Mouse (Mus musculus): Measurements from ENCODE around the gene Agpat1.

Agpat1 gene

DNA sequence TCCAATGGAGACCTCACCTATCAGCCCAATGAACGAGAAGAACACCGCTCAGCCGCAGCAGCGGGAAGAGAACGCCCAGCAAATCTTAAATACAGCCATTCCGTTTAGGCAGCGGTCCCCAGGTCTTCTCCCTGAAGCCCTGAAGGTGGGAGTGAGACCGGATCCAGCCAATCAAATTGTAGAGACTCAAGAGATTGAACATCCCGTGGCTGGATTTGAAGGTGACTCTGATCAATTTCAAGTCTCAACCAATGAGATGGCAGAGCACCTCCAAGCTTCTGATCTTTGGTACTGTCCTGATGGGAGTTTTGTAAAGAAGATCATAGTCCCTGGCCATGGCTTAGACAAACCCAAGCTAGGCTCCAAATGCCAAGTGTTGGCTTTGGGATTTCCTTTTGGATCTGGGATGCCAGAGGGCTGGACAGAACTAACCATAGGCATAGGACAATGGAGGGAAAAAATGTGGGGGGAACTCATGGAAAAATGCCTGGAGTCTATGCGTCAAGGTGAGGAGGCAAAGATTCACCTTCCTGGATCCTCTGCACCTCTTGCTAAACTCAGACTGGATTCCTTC, 41.3 kb downstream of the Agpat1 start:
- in situ Hi-C loops (cut with MboI; ENCODE audit: low pct_unique_long_range_greater_than_20kb in 1 of 2, low sequenced_read_pairs in 2 of 2, unreplicated experiment in 1 of 2), result loop anchor here in 1 of 2 experiments (10.0 kb wide), 1 partner anchor 299 kb away; no protein-coding TSS in a partner anchor

DNA sequence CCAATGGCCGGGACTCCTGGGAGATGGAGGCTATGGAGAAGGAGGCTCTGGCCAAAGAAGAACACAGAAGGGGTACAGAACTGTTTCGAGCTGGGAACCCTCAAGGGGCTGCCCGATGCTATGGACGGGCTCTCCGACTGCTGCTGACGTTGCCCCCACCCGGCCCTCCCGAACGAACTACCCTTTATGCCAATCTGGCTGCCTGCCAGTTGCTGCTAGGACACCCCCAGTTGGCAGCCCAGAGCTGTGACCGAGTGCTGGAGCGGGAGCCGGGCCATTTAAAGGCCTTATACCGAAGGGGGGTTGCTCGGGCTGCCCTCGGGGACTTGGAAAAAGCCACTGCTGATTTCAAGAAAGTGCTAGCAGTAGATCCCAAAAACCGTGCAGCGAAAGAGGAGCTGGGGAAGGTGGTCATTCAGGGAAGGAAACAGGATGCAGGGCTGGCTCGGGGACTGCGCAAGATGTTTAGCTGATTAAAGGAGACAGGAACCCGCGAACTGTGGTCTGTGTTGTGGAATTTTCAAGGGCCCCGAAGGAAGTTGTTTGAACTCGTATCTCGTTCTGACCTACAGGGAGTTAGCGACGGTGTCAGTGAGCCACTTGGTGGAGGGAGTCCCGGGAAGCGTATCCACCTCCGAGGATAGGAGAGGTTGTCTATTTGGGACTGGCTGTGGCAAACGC, 41.9 kb downstream of the Agpat1 start:
- in situ Hi-C loops (cut with MboI; ENCODE audit: low pct_unique_long_range_greater_than_20kb in 1 of 2, low sequenced_read_pairs in 2 of 2, unreplicated experiment in 1 of 2), result loop anchor here in 1 of 2 experiments (10.0 kb wide), 1 partner anchor 299 kb away; no protein-coding TSS in a partner anchor

DNA sequence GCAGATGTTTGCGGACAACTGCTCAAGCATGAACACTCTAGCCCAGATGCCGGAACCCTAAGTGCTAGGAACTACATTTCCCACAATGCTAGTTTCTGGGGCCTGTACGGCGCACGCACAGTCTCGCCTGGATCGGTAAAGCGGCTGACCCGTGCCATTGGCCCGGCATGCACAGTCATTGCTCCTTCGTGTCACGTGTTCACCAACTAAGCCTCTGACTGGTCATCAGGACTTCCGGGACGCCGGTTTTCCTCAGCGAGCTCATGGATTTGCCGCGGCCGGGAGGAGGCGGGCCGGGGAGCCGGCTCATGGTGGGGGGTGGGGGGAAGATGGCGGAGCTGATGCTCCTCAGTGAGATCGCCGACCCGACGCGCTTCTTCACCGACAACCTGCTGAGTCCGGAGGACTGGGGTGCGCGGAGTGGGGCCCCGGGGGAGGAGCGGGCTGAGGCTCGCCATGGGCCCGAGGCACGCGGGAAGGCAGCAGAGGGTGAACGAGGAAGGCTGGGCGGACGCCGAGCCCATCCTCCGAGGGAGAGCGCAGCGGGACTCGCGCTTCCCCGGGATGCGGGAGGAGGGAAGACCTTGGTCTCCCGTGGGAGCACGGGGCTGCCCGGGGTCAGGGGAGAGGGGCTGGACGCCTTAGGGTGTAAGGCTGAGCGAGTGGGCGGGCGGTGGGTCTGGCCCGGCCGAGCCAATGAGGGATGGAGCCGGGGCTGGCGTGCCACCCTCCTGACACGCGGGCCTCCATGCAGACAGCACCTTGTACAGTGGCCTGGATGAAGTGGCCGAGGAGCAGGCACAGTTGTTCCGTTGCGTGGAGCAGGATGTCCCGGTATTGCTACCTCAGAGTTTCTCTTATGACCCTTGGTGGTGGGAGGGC, 43.1 kb downstream of the Agpat1 start, which contains the start of gene Atf6b:
Atf6b (plus strand) TSS at position 241 of the 882 bp plus-strand sequence.
- in situ Hi-C loops (cut with MboI; ENCODE audit: low pct_unique_long_range_greater_than_20kb in 1 of 2, low sequenced_read_pairs in 2 of 2, unreplicated experiment in 1 of 2), result loop anchor here in 1 of 2 experiments (10.0 kb wide), 1 partner anchor 298 kb away; no protein-coding TSS in a partner anchor

DNA sequence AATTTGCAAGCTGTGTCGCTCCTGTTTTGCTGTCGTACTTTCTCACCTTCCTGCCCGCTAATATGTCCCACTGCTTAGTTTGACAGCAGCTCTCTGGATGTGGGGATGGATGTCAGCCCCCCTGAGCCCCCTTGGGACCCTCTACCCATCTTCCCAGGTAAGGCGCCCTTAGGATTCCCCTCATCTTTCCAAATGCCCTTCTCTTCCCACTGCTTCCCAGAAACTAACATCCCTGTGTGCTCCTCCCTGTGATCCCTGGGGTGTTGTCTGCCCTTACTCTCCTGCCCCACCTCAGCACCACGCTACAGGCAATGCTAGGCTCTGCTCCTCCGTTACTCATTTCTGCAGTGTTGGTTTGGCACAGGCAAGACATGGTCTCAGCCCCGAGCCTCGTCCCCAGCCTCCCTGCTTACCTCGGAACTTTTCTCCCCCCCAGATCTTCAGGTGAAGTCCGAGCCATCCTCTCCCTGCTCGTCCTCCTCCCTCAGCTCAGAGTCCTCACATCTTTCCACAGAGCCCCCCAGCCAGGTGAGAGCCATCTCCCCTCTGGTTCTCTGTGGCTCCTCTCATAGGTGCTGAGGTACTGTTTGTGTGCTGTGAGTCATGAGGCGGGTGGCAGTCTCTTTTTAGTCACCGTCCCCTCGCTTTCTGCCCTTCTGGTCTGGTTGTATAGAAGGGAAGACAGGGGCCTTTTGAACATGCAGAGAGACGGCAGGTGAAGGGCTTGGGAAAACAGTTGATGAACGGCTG, 44.3 kb downstream of the Agpat1 start:
- in situ Hi-C loops (cut with MboI; ENCODE audit: low pct_unique_long_range_greater_than_20kb in 1 of 2, low sequenced_read_pairs in 2 of 2, unreplicated experiment in 1 of 2), result loop anchor here in 1 of 2 experiments (10.0 kb wide), 1 partner anchor 296 kb away; no protein-coding TSS in a partner anchor

DNA sequence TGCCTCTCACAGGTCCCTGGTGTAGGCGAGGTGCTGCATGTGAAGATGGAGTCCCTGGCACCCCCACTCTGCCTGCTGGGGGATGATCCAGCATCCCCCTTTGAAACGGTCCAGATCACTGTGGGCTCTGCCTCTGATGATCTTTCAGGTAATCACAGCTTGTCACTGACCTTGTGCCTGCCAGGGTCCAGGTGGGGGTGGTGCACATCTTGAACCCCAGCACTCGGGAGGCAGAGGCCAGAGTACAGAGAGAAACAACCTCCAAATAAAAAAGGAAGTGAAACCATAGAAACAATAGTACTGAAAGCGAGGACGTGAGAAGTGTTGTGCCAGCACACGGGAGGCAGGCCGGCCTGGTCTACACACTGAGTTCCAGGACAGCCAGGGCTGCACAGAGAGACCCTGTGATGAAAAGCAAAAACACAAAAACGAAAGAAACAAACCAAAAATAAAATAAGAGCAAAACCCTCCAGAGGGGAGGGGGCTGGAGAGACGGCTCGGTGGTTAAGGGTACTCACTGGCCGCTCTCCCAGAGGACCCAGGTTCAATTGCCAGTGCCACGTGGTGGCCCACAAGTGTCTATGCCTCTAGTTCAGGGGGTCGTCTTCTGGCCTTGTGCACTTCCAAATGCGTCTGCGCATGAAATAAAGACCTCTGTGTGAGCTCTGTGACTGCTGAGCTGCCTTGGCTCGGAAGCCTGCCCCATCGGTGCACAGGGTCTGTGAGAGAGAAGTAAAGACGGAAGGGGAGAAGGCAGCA, 45.2 kb downstream of the Agpat1 start:
- in situ Hi-C loops (cut with MboI; ENCODE audit: low pct_unique_long_range_greater_than_20kb in 1 of 2, low sequenced_read_pairs in 2 of 2, unreplicated experiment in 1 of 2), result loop anchor here in 1 of 2 experiments (10.0 kb wide), 1 partner anchor 296 kb away; no protein-coding TSS in a partner anchor

DNA sequence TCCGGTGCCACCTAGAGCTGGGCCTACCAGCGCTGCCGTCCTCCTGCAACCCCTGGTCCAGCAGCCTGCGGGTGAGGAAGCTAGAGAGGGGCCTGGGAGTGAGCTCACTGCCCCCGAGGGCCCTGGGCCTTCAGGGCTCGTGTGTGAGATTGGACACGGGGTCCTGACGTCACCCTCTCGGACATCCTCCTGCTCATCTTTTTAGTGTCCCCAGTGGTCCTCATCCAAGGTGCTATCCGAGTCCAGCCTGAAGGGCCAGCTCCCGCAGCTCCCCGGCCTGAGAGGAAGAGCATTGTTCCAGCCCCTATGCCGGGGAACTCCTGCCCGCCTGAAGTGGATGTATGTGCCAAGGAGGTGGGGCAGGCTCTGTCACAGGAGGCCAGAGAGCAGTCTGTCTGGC, 46.7 kb downstream of the Agpat1 start:
- in situ Hi-C loops (cut with MboI; ENCODE audit: low pct_unique_long_range_greater_than_20kb in 1 of 2, low sequenced_read_pairs in 2 of 2, unreplicated experiment in 1 of 2), result no loop called here

DNA sequence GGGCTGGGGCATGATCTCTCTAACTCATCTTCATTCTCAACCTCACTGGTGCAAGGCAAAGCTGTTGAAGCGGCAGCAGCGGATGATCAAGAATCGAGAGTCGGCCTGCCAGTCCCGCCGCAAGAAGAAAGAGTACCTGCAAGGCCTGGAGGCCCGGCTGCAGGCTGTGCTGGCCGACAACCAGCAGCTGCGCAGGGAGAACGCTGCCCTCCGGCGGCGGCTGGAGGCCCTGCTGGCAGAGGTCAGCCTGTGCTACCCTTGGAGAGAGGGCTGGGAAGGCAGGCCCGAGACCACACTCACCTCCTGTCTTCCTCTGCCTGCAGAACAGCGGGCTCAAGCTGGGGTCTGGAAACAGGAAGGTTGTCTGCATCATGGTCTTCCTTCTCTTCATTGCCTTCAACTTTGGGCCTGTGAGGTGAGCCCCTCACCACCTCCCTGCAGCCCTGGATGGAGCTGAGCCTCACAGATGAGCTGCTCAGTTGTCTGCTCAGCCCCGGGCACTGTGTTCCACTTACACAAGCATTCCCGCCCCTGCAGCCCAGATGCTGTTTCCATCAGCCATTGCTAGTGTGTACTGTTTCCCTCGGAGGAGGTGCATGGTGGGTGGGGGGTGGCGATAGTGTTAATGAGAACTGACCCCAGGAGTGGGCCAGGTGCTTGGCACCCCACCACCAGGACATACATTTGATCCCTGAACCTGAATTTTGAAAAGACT, 47.6 kb downstream of the Agpat1 start:
- in situ Hi-C loops (cut with MboI; ENCODE audit: low pct_unique_long_range_greater_than_20kb in 1 of 2, low sequenced_read_pairs in 2 of 2, unreplicated experiment in 1 of 2), result no loop called here

DNA sequence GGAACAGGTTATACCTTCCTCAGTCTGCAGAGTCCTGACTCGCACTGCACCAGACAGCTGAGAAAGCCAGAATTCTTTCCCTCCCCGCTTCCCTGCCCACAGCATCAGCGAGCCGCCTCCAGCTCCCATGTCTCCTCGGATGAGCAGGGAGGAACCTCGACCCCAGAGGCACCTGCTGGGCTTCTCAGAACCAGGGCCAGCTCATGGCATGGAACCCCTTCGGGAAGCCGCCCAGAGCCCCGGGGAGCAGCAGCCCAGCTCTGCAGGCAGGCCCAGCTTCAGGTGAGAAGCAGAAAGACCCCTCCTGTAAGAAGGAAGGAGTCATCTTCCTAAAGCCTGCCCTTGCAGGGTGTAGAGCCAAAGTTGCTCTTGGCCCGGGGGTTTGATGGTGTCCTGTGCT, 48.5 kb downstream of the Agpat1 start:
- in situ Hi-C loops (cut with MboI; ENCODE audit: low pct_unique_long_range_greater_than_20kb in 1 of 2, low sequenced_read_pairs in 2 of 2, unreplicated experiment in 1 of 2), result no loop called here

DNA sequence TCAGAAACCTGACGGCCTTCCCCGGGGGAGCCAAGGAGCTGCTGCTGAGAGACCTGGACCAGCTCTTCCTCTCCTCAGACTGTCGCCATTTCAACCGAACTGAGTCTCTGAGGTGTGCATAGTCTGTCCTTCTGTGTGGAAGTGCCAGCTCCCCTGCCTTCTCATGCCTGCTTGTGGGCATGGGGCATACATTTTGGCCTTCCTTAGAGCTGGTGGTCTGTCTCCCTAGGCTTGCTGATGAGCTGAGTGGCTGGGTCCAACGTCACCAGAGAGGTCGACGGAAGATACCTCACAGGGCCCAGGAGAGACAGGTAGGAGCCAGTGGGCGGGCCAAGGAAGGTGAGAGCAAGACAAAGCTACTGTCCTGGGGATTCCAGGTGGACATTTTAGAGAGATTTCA, 48.9 kb downstream of the Agpat1 start:
- in situ Hi-C loops (cut with MboI; ENCODE audit: low pct_unique_long_range_greater_than_20kb in 1 of 2, low sequenced_read_pairs in 2 of 2, unreplicated experiment in 1 of 2), result no loop called here

DNA sequence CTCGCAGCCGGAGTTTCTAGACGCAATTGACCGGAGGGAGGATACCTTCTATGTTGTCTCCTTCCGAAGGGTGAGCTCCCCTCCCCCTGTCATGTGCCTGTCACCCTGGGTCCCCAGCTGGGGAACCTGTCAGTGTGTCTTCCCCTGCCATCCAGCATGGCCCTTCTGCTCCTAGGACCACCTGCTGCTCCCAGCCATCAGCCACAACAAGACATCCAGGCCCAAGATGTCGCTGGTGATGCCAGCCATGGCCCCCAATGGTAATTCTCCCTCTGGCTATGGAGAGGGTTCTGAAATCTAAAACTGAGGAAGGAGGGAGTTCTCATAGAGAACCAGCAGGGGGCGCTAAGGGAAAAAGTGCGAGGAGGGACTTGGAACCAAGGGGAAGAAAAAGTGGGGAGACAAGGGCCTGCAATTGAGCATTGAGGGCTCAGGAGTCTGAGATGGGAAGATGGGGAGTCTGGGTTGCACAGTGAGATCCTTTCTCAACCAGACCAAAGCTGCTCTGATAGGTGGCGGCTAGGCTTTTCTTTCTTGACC, 49.8 kb downstream of the Agpat1 start:
- in situ Hi-C loops (cut with MboI; ENCODE audit: low pct_unique_long_range_greater_than_20kb in 1 of 2, low sequenced_read_pairs in 2 of 2, unreplicated experiment in 1 of 2), result no loop called here

DNA sequence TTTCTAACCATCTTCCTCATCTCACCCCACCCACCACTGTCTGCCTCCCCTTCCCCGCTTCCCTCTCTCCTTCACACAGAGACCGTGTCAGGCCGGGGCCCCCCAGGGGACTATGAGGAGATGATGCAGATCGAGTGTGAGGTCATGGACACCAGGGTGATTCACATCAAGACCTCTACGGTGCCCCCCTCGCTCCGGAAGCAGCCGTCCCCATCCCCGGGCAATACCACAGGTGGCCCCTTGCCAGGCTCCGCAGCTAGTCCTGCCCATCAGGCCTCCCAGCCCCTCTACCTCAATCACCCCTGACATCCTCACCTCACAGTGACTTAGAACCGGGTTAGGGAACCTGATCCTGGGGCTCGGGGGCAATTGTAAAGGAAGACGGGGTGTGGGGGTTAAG, 50.3 kb downstream of the Agpat1 start:
- in situ Hi-C loops (cut with MboI; ENCODE audit: low pct_unique_long_range_greater_than_20kb in 1 of 2, low sequenced_read_pairs in 2 of 2, unreplicated experiment in 1 of 2), result no loop called here

DNA sequence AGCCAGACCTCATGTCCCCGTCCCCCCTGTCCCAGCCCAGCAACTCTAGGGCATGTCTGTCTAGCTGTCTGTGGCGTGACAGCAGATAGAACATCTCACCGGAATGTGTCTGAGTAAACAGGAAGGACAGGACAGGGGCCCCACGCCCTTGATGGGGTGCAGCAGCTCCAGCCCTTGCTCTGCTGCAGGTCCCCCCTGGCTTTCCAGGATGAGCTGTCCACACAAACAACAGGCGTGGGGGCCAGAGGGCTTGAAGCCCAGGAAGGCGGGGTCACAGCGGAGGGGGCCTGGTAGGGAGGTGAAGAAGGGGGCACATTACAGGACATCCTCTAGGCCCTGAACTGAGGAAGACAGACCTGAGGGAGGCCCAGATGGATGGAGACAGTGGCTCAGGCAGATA, 51.1 kb downstream of the Agpat1 start:
- in situ Hi-C loops (cut with MboI; ENCODE audit: low pct_unique_long_range_greater_than_20kb in 1 of 2, low sequenced_read_pairs in 2 of 2, unreplicated experiment in 1 of 2), result no loop called here

DNA sequence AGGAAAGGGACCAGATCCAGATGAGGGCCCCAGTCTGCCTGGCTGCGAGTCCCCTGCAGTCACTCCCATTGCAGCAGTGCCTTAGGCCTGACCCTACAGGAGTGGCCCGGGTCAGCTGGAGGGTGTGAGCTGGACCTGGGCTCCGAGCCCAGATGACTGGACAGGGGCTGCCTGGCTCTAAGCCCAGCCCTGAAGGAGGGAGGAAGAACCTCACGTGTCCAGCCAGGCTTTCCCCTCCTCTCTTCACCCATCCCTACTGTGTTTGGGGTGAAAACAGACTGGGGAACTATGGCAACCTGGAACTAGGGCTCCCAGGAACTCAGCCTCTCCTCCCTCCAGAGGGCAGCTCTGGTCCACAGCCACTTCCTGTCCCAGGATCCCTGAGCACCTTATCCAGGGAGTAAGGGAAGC, 51.5 kb downstream of the Agpat1 start:
- in situ Hi-C loops (cut with MboI; ENCODE audit: low pct_unique_long_range_greater_than_20kb in 1 of 2, low sequenced_read_pairs in 2 of 2, unreplicated experiment in 1 of 2), result no loop called here

DNA sequence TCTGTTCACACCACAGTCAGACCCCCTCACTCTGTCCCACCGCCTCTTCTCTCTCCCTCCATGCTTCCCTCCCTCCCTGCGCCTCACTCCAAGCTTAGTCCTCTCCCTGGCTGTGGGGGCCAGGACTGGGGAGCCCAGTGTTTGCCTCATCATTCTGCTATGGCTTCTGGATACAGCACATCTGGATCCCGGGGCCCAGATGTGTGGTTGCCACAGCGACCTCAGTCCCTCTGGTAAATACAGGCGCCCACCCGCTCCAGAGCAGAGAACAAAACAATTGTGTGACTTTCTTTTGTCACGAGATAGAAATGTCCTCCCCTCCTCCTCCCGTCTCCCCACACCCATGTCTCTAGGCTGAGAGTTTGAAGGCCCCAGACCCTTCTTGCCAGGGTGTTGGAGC, 52.6 kb downstream of the Agpat1 start:
- in situ Hi-C loops (cut with MboI; ENCODE audit: low pct_unique_long_range_greater_than_20kb in 1 of 2, low sequenced_read_pairs in 2 of 2, unreplicated experiment in 1 of 2), result no loop called here

DNA sequence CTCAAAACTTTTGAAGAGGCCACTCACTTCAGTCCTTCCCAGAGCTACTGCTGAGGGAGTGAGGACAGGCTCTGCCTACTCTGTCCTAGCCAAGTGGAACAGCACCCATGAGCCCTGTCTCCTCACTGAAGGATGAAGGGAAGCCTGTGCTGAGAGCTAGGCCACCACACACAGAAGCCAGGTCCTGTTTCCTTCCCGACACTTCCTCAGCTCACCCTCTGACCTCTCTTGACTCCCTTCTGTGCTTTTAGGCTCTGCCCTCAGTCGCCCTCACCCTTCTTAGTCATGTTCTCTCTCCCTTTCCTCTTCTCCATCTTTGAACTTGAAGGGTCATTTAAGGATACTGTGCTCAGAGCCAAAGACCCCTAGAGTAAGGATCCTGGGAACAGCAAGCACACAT, 53.2 kb downstream of the Agpat1 start:
- in situ Hi-C loops (cut with MboI; ENCODE audit: low pct_unique_long_range_greater_than_20kb in 1 of 2, low sequenced_read_pairs in 2 of 2, unreplicated experiment in 1 of 2), result no loop called here

DNA sequence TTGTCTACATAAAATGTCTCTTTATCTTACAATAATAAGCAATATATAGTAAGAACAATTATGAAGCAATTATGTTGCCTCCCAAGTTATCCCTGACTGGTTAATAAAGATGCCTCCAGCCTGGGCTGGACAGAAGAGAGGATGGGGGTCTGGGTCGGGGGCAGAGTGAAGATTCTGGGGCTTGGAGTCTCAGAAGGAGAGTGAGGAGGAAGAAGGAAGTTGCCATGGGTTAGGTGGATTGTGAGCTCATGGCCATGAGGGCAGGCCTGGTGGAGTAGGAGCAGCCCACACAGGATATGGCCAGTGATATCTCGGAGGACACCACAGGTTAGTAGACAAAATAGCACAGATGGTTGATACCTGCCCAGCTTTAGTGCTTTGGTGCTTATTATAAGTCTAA, 54.1 kb downstream of the Agpat1 start:
- in situ Hi-C loops (cut with MboI; ENCODE audit: low pct_unique_long_range_greater_than_20kb in 1 of 2, low sequenced_read_pairs in 2 of 2, unreplicated experiment in 1 of 2), result no loop called here

DNA sequence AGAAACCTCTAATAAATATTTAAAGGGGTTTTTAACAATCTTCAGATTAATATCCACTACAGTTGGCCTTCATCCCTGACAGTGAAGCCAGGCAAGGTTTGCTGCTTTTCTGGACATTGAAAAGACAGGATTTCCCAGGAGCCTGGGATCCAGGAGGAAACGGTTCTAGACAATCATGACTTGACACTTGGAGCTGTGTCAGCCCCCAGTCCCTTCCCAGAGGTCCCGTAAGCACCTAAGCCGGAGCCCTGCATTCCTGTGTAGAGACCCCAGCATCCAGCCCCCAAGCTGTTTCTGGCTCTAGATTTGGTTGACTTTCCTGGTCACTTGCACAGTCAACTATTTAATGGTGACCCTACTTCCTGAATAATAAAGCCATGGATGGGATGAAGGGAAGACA, 54.5 kb downstream of the Agpat1 start:
- in situ Hi-C loops (cut with MboI; ENCODE audit: low pct_unique_long_range_greater_than_20kb in 1 of 2, low sequenced_read_pairs in 2 of 2, unreplicated experiment in 1 of 2), result no loop called here

Measured in mouse embryonic stem cell (cell line).